Mouse (Mus musculus): ENCODE data around the gene Gstp1. TPM values are rescaled to one million over a fixed set of nuclear protein-coding genes. Genes with fewer than 3 reads are reported as not detected.
"Not testable (repeated sequence)": the region's sequence is repeated elsewhere in the genome, so short reads cannot be mapped to it uniquely, and the experiment has no call there.

Gene Gstp1
- polyA plus RNA-seq, 1 experiment = 88.6 TPM

GRCm38 (mm10) chr19:4070311-4070710 lies 32.5 kb upstream of the Gstp1 start:
- Histone ChIP-seq H3K4me1 (ENCODE audit: control insufficient read depth, insufficient read depth, low read length) (peaks cover 2% of the 10 kb centered on the region; the same call in 1 of the 2 replicates), H3K36me3 (ENCODE audit: control insufficient read depth, insufficient read depth, low read length) (no peaks in the 10 kb centered on the region), H3K4me3 (ENCODE audit: control insufficient read depth, low read depth, low read length) (no peak overlapping the region), H3K27ac (ENCODE audit: control insufficient read depth, insufficient read depth, low read depth, low read length) (no peak overlapping the region), H3K27me3 (ENCODE audit: control insufficient read depth, insufficient read depth, low read length) (no peaks in the 10 kb centered on the region)
- TF ChIP-seq POLR2A (IDR thresholded peaks at IDR 0.05; ENCODE audit: control insufficient read depth, low read depth, low read length) (no peak), CTCF (IDR thresholded peaks at IDR 0.05; ENCODE audit: control insufficient read depth, insufficient read depth, insufficient replicate concordance, low read depth, low read length) (no peak)

GRCm38 (mm10) chr19:4068717-4069410 lies 31.1 kb upstream of the Gstp1 start:
- Histone ChIP-seq H3K27me3 (ENCODE audit: control insufficient read depth, insufficient read depth, low read length) (no peaks in the 10 kb centered on the region), H3K4me3 (ENCODE audit: control insufficient read depth, low read depth, low read length) (no peak overlapping the region), H3K36me3 (ENCODE audit: control insufficient read depth, insufficient read depth, low read length) (no peaks in the 10 kb centered on the region), H3K4me1 (ENCODE audit: control insufficient read depth, insufficient read depth, low read length) (peaks cover 2% of the 10 kb centered on the region; the same call in 1 of the 2 replicates), H3K27ac (ENCODE audit: control insufficient read depth, insufficient read depth, low read depth, low read length) (no peak overlapping the region)
- TF ChIP-seq POLR2A (IDR thresholded peaks at IDR 0.05; ENCODE audit: control insufficient read depth, low read depth, low read length) (no peak), CTCF (IDR thresholded peaks at IDR 0.05; ENCODE audit: control insufficient read depth, insufficient read depth, insufficient replicate concordance, low read depth, low read length) (no peak)

GRCm38 (mm10) chr19:4068242-4068641 lies 30.5 kb upstream of the Gstp1 start:
- H3K27me3 ChIP-seq (ENCODE audit: control insufficient read depth, insufficient read depth, low read length); H3K27ac ChIP-seq (ENCODE audit: control insufficient read depth, insufficient read depth, low read depth, low read length); H3K36me3 ChIP-seq (ENCODE audit: control insufficient read depth, insufficient read depth, low read length); H3K4me1 ChIP-seq (ENCODE audit: control insufficient read depth, insufficient read depth, low read length); H3K4me3 ChIP-seq (ENCODE audit: control insufficient read depth, low read depth, low read length): not testable (repeated sequence)

GRCm38 (mm10) chr19:4066877-4067276 lies 29.1 kb upstream of the Gstp1 start:
- no peak overlapping the region for H3K4me3 ChIP-seq (ENCODE audit: control insufficient read depth, low read depth, low read length)
- no peak for TF ChIP-seq POLR2A (IDR thresholded peaks at IDR 0.05; ENCODE audit: control insufficient read depth, low read depth, low read length)
- no peak for TF ChIP-seq CTCF (IDR thresholded peaks at IDR 0.05; ENCODE audit: control insufficient read depth, insufficient read depth, insufficient replicate concordance, low read depth, low read length)
- no peaks in the 10 kb centered on the region for H3K36me3 ChIP-seq (ENCODE audit: control insufficient read depth, insufficient read depth, low read length)

GRCm38 (mm10) chr19:4066280-4066679 lies 28.5 kb upstream of the Gstp1 start:
- TF ChIP-seq POLR2A (IDR thresholded peaks at IDR 0.05; ENCODE audit: control insufficient read depth, low read depth, low read length) (no peak), CTCF (IDR thresholded peaks at IDR 0.05; ENCODE audit: control insufficient read depth, insufficient read depth, insufficient replicate concordance, low read depth, low read length) (no peak)
- H3K4me1 ChIP-seq (ENCODE audit: control insufficient read depth, insufficient read depth, low read length) = peaks cover 2% of the 10 kb centered on the region; the same call in 1 of the 2 replicates
- H3K27ac ChIP-seq (ENCODE audit: control insufficient read depth, insufficient read depth, low read depth, low read length) = no peak overlapping the region
- no peaks in the 10 kb centered on the region for H3K36me3 ChIP-seq (ENCODE audit: control insufficient read depth, insufficient read depth, low read length)
- no peaks in the 10 kb centered on the region for H3K27me3 ChIP-seq (ENCODE audit: control insufficient read depth, insufficient read depth, low read length)
- no peak overlapping the region for H3K4me3 ChIP-seq (ENCODE audit: control insufficient read depth, low read depth, low read length)

More at GRCm38 (mm10) chr19:4066877-4067276, 29.1 kb upstream of the Gstp1 start:
- Histone ChIP-seq H3K27ac (ENCODE audit: control insufficient read depth, insufficient read depth, low read depth, low read length) (no peak overlapping the region), H3K27me3 (ENCODE audit: control insufficient read depth, insufficient read depth, low read length) (no peaks in the 10 kb centered on the region), H3K4me1 (ENCODE audit: control insufficient read depth, insufficient read depth, low read length) (peaks cover 2% of the 10 kb centered on the region; the same call in 1 of the 2 replicates)

GRCm38 (mm10) chr19:4064501-4064900 lies 26.7 kb upstream of the Gstp1 start:
- H3K36me3 ChIP-seq (ENCODE audit: control insufficient read depth, insufficient read depth, low read length); H3K4me1 ChIP-seq (ENCODE audit: control insufficient read depth, insufficient read depth, low read length); H3K4me3 ChIP-seq (ENCODE audit: control insufficient read depth, low read depth, low read length); H3K27me3 ChIP-seq (ENCODE audit: control insufficient read depth, insufficient read depth, low read length); H3K27ac ChIP-seq (ENCODE audit: control insufficient read depth, insufficient read depth, low read depth, low read length): not testable (repeated sequence)

GRCm38 (mm10) chr19:4063357-4063756 lies 25.6 kb upstream of the Gstp1 start:
- not testable (repeated sequence) for H3K36me3 ChIP-seq (ENCODE audit: control insufficient read depth, insufficient read depth, low read length); H3K4me1 ChIP-seq (ENCODE audit: control insufficient read depth, insufficient read depth, low read length); H3K27me3 ChIP-seq (ENCODE audit: control insufficient read depth, insufficient read depth, low read length); H3K27ac ChIP-seq (ENCODE audit: control insufficient read depth, insufficient read depth, low read depth, low read length); H3K4me3 ChIP-seq (ENCODE audit: control insufficient read depth, low read depth, low read length)

GRCm38 (mm10) chr19:4060899-4061465 lies 23.2 kb upstream of the Gstp1 start:
- no peak for TF ChIP-seq CTCF (IDR thresholded peaks at IDR 0.05; ENCODE audit: control insufficient read depth, insufficient read depth, insufficient replicate concordance, low read depth, low read length)
- TF ChIP-seq POLR2A (IDR thresholded peaks at IDR 0.05; ENCODE audit: control insufficient read depth, low read depth, low read length) = no peak
- Histone ChIP-seq H3K4me1 (ENCODE audit: control insufficient read depth, insufficient read depth, low read length) (no peaks in the 10 kb centered on the region), H3K27me3 (ENCODE audit: control insufficient read depth, insufficient read depth, low read length) (no peaks in the 10 kb centered on the region), H3K36me3 (ENCODE audit: control insufficient read depth, insufficient read depth, low read length) (no peaks in the 10 kb centered on the region), H3K4me3 (ENCODE audit: control insufficient read depth, low read depth, low read length) (no peak overlapping the region), H3K27ac (ENCODE audit: control insufficient read depth, insufficient read depth, low read depth, low read length) (no peak overlapping the region)

- H3K4me3 ChIP-seq (ENCODE audit: control insufficient read depth, low read depth, low read length); H3K4me1 ChIP-seq (ENCODE audit: control insufficient read depth, insufficient read depth, low read length); H3K27ac ChIP-seq (ENCODE audit: control insufficient read depth, insufficient read depth, low read depth, low read length); H3K27me3 ChIP-seq (ENCODE audit: control insufficient read depth, insufficient read depth, low read length); H3K36me3 ChIP-seq (ENCODE audit: control insufficient read depth, insufficient read depth, low read length): not testable (repeated sequence)
These were observed 22.5 kb upstream of the Gstp1 start for GRCm38 (mm10) chr19:4060044-4060898.
